Mouse (Mus musculus): ENCODE results near the gene Rgl1. TPM values are rescaled to one million over a fixed set of nuclear protein-coding genes. Genes with fewer than 3 reads are reported as not detected.

Gene Rgl1
- polyA plus RNA-seq, 1 experiment, result 3.3 TPM

GRCm38 (mm10) chr1:152623375-152624270, 142.5 kb downstream of the Rgl1 start:
- Histone ChIP-seq H3K27me3 (ENCODE audit: control insufficient read depth, insufficient read depth, low read length) (peaks cover 11% of the 10 kb centered on the region), H3K4me1 (ENCODE audit: control insufficient read depth, insufficient read depth, insufficient read length, low read length) (no peaks in the 10 kb centered on the region), H3K4me3 (ENCODE audit: low read depth, low read length) (peak overlapping the region; percentile 40), H3K27ac (ENCODE audit: insufficient read depth, low read depth, low read length) (peak overlapping the region; percentile 54), H3K36me3 (ENCODE audit: control insufficient read depth, insufficient read depth, low read length) (no peaks in the 10 kb centered on the region)
- TF ChIP-seq POLR2A (IDR thresholded peaks at IDR 0.05; ENCODE audit: low read depth, low read length) (no peak), CTCF (IDR thresholded peaks at IDR 0.05; ENCODE audit: extremely low read depth, insufficient read length, insufficient replicate concordance, low read depth, low read length) (no peak)
- 32% methylated on average over 12 of the region's 12 CpGs for WGBS

GRCm38 (mm10) chr1:152622765-152623211, 143.4 kb downstream of the Rgl1 start:
- peak overlapping the region; percentile 35; the same call in 1 of the 2 replicates for H3K4me3 ChIP-seq (ENCODE audit: low read depth, low read length)
- H3K4me1 ChIP-seq (ENCODE audit: control insufficient read depth, insufficient read depth, insufficient read length, low read length), result no peaks in the 10 kb centered on the region
- no peak for TF ChIP-seq CTCF (IDR thresholded peaks at IDR 0.05; ENCODE audit: extremely low read depth, insufficient read length, insufficient replicate concordance, low read depth, low read length)
- no peak for TF ChIP-seq POLR2A (IDR thresholded peaks at IDR 0.05; ENCODE audit: low read depth, low read length)
- H3K27ac ChIP-seq (ENCODE audit: insufficient read depth, low read depth, low read length), result peak overlapping the region; percentile 26; the same call in 1 of the 2 replicates
- peaks cover 11% of the 10 kb centered on the region for H3K27me3 ChIP-seq (ENCODE audit: control insufficient read depth, insufficient read depth, low read length)
- no peaks in the 10 kb centered on the region for H3K36me3 ChIP-seq (ENCODE audit: control insufficient read depth, insufficient read depth, low read length)
- WGBS, result 66% methylated on average over 9 of the region's 9 CpGs

- 78% methylated on average over 4 of the region's 4 CpGs for WGBS
- Histone ChIP-seq H3K27ac (ENCODE audit: insufficient read depth, low read depth, low read length) (no peak overlapping the region), H3K4me1 (ENCODE audit: control insufficient read depth, insufficient read depth, insufficient read length, low read length) (no peaks in the 10 kb centered on the region), H3K27me3 (ENCODE audit: control insufficient read depth, insufficient read depth, low read length) (peaks cover 11% of the 10 kb centered on the region), H3K4me3 (ENCODE audit: low read depth, low read length) (no peak overlapping the region), H3K36me3 (ENCODE audit: control insufficient read depth, insufficient read depth, low read length) (no peaks in the 10 kb centered on the region)
- TF ChIP-seq CTCF (IDR thresholded peaks at IDR 0.05; ENCODE audit: extremely low read depth, insufficient read length, insufficient replicate concordance, low read depth, low read length), result no peak
- no peak for TF ChIP-seq POLR2A (IDR thresholded peaks at IDR 0.05; ENCODE audit: low read depth, low read length)
Measured at GRCm38 (mm10) chr1:152621624-152622023, 144.5 kb downstream of the Rgl1 start.

- H3K36me3 ChIP-seq (ENCODE audit: control insufficient read depth, insufficient read depth, low read length), result no peaks in the 10 kb centered on the region
- no peak for TF ChIP-seq CTCF (IDR thresholded peaks at IDR 0.05; ENCODE audit: extremely low read depth, insufficient read length, insufficient replicate concordance, low read depth, low read length)
- H3K4me3 ChIP-seq (ENCODE audit: low read depth, low read length), result no peak overlapping the region
- H3K27ac ChIP-seq (ENCODE audit: insufficient read depth, low read depth, low read length), result no peak overlapping the region
- 81% methylated on average over 9 of the region's 9 CpGs for WGBS
- peaks cover 4% of the 10 kb centered on the region for H3K27me3 ChIP-seq (ENCODE audit: control insufficient read depth, insufficient read depth, low read length)
- peaks cover 4% of the 10 kb centered on the region for H3K4me1 ChIP-seq (ENCODE audit: control insufficient read depth, insufficient read depth, insufficient read length, low read length)
Measured at GRCm38 (mm10) chr1:152619396-152619795, 146.8 kb downstream of the Rgl1 start.

GRCm38 (mm10) chr1:152618896-152619295, 147.3 kb downstream of the Rgl1 start:
- H3K4me3 ChIP-seq (ENCODE audit: low read depth, low read length), result no peak overlapping the region
- H3K36me3 ChIP-seq (ENCODE audit: control insufficient read depth, insufficient read depth, low read length), result no peaks in the 10 kb centered on the region
- peaks cover 3% of the 10 kb centered on the region; the same call in 1 of the 2 replicates for H3K27me3 ChIP-seq (ENCODE audit: control insufficient read depth, insufficient read depth, low read length)
- H3K4me1 ChIP-seq (ENCODE audit: control insufficient read depth, insufficient read depth, insufficient read length, low read length), result peaks cover 4% of the 10 kb centered on the region
- H3K27ac ChIP-seq (ENCODE audit: insufficient read depth, low read depth, low read length), result no peak overlapping the region
- no peak for TF ChIP-seq POLR2A (IDR thresholded peaks at IDR 0.05; ENCODE audit: low read depth, low read length)
- TF ChIP-seq CTCF (IDR thresholded peaks at IDR 0.05; ENCODE audit: extremely low read depth, insufficient read length, insufficient replicate concordance, low read depth, low read length), result no peak
- WGBS, result 88% methylated on average over 3 of the region's 3 CpGs

- Histone ChIP-seq H3K27me3 (ENCODE audit: control insufficient read depth, insufficient read depth, low read length) (no peaks in the 10 kb centered on the region), H3K4me1 (ENCODE audit: control insufficient read depth, insufficient read depth, insufficient read length, low read length) (peaks cover 4% of the 10 kb centered on the region), H3K36me3 (ENCODE audit: control insufficient read depth, insufficient read depth, low read length) (no peaks in the 10 kb centered on the region), H3K4me3 (ENCODE audit: low read depth, low read length) (no peak overlapping the region), H3K27ac (ENCODE audit: insufficient read depth, low read depth, low read length) (no peak overlapping the region)
- TF ChIP-seq POLR2A (IDR thresholded peaks at IDR 0.05; ENCODE audit: low read depth, low read length) (no peak), CTCF (IDR thresholded peaks at IDR 0.05; ENCODE audit: extremely low read depth, insufficient read length, insufficient replicate concordance, low read depth, low read length) (no peak)
- WGBS, result 58% methylated on average over 1 of the region's 1 CpGs
Measured at GRCm38 (mm10) chr1:152618381-152618780, 147.8 kb downstream of the Rgl1 start.

GRCm38 (mm10) chr1:152617745-152618342, 148.3 kb downstream of the Rgl1 start:
- peaks cover 4% of the 10 kb centered on the region for H3K4me1 ChIP-seq (ENCODE audit: control insufficient read depth, insufficient read depth, insufficient read length, low read length)
- H3K4me3 ChIP-seq (ENCODE audit: low read depth, low read length), result no peak overlapping the region
- no peaks in the 10 kb centered on the region for H3K36me3 ChIP-seq (ENCODE audit: control insufficient read depth, insufficient read depth, low read length)
- no peaks in the 10 kb centered on the region for H3K27me3 ChIP-seq (ENCODE audit: control insufficient read depth, insufficient read depth, low read length)
- 59% methylated on average over 10 of the region's 10 CpGs for WGBS
- H3K27ac ChIP-seq (ENCODE audit: insufficient read depth, low read depth, low read length), result 0 out of 2 replicates have a peak overlapping the region, but pooled peaks have one; percentile 11
- no peak for TF ChIP-seq CTCF (IDR thresholded peaks at IDR 0.05; ENCODE audit: extremely low read depth, insufficient read length, insufficient replicate concordance, low read depth, low read length)
- TF ChIP-seq POLR2A (IDR thresholded peaks at IDR 0.05; ENCODE audit: low read depth, low read length), result no peak
